Mouse (Mus musculus): ENCODE data around the gene Cnr2.
A peak's percentile ranks its signal among the peaks of the same experiment; 100 is the strongest.

Gene Cnr2

DNA sequence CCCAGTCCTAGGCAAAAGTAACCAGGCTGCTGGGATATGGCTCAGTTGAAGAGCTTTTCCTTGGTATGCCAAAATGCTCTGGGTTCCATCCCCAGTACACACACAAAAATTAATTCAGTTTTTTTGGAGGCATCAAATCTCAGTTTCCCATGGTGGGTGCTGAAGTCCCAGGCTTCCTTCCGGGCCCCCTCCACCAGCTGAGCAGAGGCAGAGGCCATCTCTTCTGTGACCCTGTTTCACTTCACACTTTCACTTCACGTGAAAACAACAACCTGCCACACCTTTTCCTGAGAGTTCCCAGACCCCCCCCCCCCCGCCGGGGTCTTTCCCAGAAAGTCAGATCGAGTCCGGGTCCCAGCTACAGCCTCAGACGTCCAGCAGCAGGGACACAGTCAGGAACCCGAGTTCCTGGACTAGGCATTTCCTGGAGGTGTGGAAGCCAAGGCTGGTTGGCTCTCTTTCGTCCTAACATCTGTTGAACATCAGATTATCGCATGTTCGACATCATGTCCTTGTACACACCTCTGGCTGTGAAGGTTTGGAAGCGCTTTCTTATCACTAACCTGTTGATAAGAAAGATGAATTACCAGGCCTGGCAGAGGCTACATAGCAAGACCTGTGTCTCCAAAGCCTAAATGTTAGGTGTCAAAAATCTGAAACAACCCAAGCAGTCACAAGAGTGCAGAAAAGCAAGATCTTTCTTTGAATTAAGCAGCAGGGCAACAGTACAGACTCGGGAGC lies 14.3 kb downstream of the Cnr2 start:
- peak in 1 of 2 experiments; percentile 27 for DNase-seq

DNA sequence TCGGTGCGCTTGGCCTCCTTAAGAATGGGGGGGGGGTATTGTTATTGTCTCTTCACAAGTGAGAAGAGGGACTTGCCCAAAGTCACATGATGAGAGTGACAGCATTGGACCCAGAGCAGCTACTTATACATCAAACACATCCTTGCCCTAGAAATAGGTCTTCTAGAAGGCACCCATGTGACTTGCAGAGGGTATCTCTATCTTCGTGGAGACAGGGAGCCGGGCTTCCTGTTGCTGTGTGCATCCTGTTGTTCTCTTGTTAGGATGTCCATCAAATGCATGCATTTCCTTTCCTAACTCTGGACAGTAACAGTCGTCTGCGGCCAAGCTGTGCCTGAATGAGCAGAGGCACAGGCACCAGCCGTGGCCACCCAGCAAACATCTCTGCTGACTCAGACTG lies 16.3 kb downstream of the Cnr2 start:
- peak; percentile 46 to 47 for DNase-seq

- DNase-seq = peak in 1 of 2 experiments; percentile 38
These were observed 17.0 kb downstream of the Cnr2 start for GRCm38 (mm10) chr4:135912164-135912563.

GRCm38 (mm10) chr4:135912835-135913234 lies 17.6 kb downstream of the Cnr2 start:
- DNase-seq = no peak

- no peak for DNase-seq
These were observed 18.2 kb downstream of the Cnr2 start for GRCm38 (mm10) chr4:135913433-135913832.

- DNase-seq = no peak
These were observed 23.6 kb downstream of the Cnr2 start for GRCm38 (mm10) chr4:135918635-135919279.

GRCm38 (mm10) chr4:135919280-135919639 lies 24.1 kb downstream of the Cnr2 start:
- DNase-seq = no peak

- DNase-seq = peak; percentile 97 to 98
These were observed 25.4 kb downstream of the Cnr2 start, which contains the start of gene Fuca1 for GRCm38 (mm10) chr4:135920304-135921241. Gene Fuca1, plus strand, starts transcription at chr4:135920735.

GRCm38 (mm10) chr4:135921257-135922120 lies 26.3 kb downstream of the Cnr2 start:
- peak; percentile 34 to 47 for DNase-seq

GRCm38 (mm10) chr4:135922190-135922589 lies 27.0 kb downstream of the Cnr2 start:
- no peak for DNase-seq

GRCm38 (mm10) chr4:135924418-135924817 lies 29.2 kb downstream of the Cnr2 start:
- peak; percentile 55 to 77 for DNase-seq

DNA sequence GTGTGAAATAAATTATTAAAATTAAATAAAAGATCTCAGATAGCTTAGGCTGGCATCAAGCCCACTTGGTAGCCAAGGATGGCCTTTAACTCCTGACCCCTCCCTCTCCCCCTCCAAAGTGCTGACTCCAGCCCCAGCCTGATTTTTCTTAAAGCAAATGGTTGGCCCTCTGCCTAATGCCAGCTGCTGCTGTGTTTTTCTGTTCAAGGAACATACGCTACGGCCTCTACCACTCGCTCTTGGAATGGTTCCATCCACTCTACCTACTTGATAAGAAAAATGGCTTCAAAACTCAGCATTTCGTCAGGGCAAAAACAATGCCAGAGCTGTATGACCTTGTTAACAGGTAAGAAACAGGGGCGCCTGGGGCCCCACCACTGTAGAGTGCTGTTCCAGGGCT lies 30.1 kb downstream of the Cnr2 start:
- DNase-seq = peak; percentile 67 to 78

DNA sequence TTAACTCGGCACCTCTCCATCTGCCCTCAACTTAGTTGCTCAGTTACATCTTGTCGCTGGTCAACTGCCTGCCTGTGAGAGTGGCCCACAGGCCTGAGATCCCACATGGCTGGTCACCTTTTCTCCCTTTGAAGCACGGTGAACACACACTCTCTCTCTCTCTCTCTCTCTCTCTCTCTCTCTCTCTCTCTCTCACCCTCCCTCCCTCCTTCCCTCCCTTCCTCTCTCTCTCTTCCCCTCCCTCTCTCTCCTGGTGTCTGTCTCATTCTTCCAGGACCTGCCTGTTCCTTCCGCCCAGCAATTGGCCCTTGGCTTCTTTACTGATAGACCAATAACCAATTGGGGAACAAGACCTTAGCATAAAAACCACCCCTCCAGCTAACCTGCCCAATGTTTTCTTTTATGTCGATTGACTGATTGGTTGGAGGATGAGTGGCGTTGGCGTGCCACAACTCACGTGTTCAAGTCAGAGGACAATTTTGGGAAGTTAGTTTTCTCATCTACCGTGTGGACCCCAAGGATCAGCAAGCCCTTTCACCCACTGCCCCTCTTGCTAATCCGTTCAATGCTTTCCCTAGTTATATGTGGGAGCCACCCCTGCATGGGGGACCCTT lies 31.1 kb downstream of the Cnr2 start:
- DNase-seq = no peak

DNA sequence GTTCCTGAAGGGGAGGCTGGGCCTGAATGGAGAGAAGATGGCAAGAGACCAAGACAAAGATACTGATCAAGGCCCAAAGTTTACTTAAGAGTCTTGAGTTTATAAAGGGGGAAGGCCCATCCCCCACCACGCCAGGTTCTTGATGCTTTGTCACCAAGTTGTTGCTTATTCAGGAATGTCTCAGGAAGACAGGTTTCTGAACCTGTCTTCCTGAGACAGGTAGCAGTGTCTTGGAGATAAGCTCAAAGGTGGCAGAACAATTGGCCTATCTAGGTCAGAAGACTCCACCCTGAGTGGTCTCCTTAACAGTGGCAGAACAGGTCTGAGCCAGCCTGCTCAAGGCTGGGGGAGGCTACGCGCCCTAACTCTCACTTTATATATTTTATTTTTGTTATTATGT lies 31.7 kb downstream of the Cnr2 start:
- no peak for DNase-seq

GRCm38 (mm10) chr4:135928376-135928775 lies 33.2 kb downstream of the Cnr2 start:
- peak; percentile 34 to 62 for DNase-seq

DNA sequence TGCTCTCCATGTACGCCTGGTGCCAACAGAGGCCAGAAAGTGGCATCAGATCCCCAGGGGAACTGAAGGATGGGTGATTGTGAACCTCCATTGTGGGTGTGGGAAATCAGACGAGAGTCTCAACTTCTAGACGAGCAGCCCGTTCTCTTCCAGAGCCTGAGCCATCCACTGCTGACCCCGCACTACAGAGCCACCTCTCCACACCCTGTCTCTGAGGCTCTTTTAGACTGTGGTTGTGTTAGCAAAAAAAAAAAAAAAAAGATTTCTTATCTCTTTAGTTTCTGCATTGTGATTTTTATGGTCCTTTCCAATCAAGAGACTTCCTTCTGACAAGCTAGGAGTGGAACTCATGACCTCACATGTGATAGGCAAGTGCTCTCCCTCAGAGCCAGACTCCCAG lies 34.2 kb downstream of the Cnr2 start:
- no peak for DNase-seq

- DNase-seq = no peak
These were observed 34.6 kb downstream of the Cnr2 start for GRCm38 (mm10) chr4:135929828-135930227.

DNA sequence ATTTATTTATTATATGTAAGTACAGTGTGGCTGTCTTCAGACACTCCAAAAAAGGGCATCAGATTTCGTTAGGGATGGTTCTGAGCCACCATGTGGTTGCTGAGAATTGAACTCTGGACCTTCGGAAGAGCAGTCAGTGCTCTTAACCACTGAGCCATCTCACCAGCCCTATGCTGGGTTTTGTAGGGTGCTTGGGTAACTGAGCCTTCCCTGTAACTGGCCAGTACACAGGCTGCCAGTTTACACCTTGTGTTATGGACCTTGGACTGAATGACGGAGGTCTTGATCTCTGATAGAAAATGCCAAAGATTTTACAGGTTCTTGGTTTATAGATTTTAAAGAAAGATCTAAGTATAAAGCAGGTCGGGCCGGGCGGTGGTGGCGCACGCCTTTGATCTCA lies 35.0 kb downstream of the Cnr2 start:
- DNase-seq = peak in 1 of 2 experiments; percentile 34

DNA sequence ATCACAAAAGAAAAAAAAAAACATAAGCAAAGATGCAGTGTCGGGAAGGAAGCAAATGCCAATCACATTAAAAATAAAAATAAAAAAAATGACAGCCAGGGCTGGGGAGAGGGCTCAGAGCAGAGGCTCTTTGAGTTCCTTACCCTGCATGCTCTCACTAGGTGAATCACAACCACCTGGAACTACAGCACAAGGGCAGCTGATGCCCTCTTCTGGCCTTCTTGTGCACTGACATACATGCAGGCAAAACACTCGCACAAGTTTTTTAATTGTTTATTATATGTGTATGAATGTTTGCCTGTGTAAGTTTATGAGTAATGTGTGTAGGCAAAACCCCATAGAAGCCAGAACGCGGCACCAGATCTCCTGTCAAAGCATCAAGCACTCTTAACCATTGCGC lies 36.6 kb downstream of the Cnr2 start:
- peak in 1 of 2 experiments; percentile 54 for DNase-seq

DNA sequence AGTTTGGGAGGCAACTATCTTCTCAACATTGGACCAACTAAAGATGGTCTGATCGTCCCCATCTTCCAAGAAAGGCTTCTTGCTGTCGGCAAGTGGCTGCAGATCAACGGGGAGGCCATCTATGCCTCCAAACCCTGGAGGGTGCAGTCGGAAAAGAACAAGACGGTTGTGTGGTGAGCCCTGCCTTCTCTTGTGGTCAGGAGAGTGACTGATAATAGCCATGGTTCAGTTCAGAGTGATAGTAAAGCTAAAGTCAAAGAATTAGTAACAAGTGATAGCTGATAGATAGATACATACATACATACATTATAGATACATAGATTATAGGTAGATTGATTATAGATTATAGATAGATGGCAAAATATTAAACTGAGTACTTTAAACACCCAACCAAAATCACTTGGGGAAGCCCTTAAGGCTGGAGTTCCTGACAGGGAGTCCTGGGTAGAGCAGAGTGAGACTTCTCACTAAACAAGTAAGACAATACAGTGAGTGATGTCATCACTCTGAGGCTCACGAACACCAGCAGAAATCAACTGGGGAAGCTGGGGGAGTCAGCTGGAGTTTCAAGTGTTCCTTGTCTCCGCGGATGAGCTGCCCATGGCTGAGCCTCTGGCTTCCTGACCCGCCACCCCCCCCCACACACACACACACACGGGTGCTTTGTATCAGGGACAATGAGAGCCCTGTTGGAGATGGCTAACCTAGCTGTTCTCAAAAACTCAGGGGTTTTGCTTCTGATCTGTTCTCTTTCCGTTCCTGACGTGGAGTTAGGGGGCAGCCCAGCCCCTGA lies 39.7 kb downstream of the Cnr2 start:
- DNase-seq = no peak

GRCm38 (mm10) chr4:135935502-135935901 lies 40.3 kb downstream of the Cnr2 start:
- DNase-seq = no peak

All from kidney, postnatal 36 days (tissue).